In genomic region chr15:25400276-25400675, GRCm38 (mm10) we compare ENCODE assay signal across 16 mouse cellular contexts. TPM values are rescaled to one million over a fixed set of nuclear protein-coding genes. Genes with fewer than 3 reads are reported as not detected.
DNase-seq lines count a peak whose midpoint lies in the region; ATAC-seq lines count a peak whose summit lies in the region.
"Had no signal": no experiment of that assay in that cellular context is flagged by ENCODE, and none has a peak within 500 bp of the region (broad histone marks: within the 10 kb centered on the region; RNA-seq: fewer than 3 reads in every experiment).

No protein-coding gene starts in this region.

- H3K4me1 ChIP-seq in midbrain, embryonic 11.5 days (ENCODE audit: control insufficient read depth, insufficient read depth, low read length), result peaks cover 2% of the 10 kb centered on the region; the same call in 1 of the 2 replicates
- peaks cover 71% of the 10 kb centered on the region for H3K4me1 ChIP-seq in midbrain, embryonic 16.5 days (ENCODE audit: control insufficient read depth, insufficient read depth, low read length)
- no peaks in the 10 kb centered on the region for H3K4me1 ChIP-seq in kidney, embryonic 15.5 days
- H3K4me1 ChIP-seq: heart, embryonic 13.5 days; intestine, embryonic 15.5 days had no signal

- no peak overlapping the region for H3K4me2 ChIP-seq in midbrain, embryonic 11.5 days
- H3K4me2 ChIP-seq in midbrain, embryonic 16.5 days (ENCODE audit: low read length), result no peak overlapping the region
- no peak overlapping the region for H3K4me2 ChIP-seq in kidney, embryonic 15.5 days
- H3K4me2 ChIP-seq: heart, embryonic 13.5 days; intestine, embryonic 15.5 days had no signal

- 0 out of 2 replicates have a peak, but pooled peaks have one; percentile 13 for ATAC-seq in midbrain, embryonic 11.5 days (ENCODE audit: low FRiP score)
- no peak for ATAC-seq in midbrain, embryonic 16.5 days
- ATAC-seq in kidney, embryonic 15.5 days (replicated peaks; ENCODE audit: low FRiP score), result no peak
- ATAC-seq: forebrain, postnatal 0 days; intestine, embryonic 15.5 days had no signal

- no peak overlapping the region for H3K27ac ChIP-seq in midbrain, embryonic 11.5 days (ENCODE audit: low read depth, low read length)
- no peak overlapping the region for H3K27ac ChIP-seq in midbrain, embryonic 16.5 days (ENCODE audit: low read length)
- H3K27ac ChIP-seq in kidney, embryonic 15.5 days, result no peak overlapping the region
- H3K27ac ChIP-seq: heart, embryonic 13.5 days; intestine, embryonic 15.5 days had no signal

- no peak overlapping the region for H3K4me3 ChIP-seq in midbrain, embryonic 11.5 days (ENCODE audit: low read depth, low read length)
- no peak overlapping the region for H3K4me3 ChIP-seq in midbrain, embryonic 16.5 days (ENCODE audit: low read depth, low read length)
- no peak overlapping the region for H3K4me3 ChIP-seq in kidney, embryonic 15.5 days (replicated peaks)
- H3K4me3 ChIP-seq: heart, embryonic 13.5 days; intestine, embryonic 15.5 days had no signal

- intact Hi-C loops in heart, postnatal 25 days (cut with DNase I), result no loop called here

- H3K27me3 ChIP-seq in midbrain, embryonic 11.5 days (ENCODE audit: control insufficient read depth, insufficient read depth, low read length), result no peaks in the 10 kb centered on the region
- H3K27me3 ChIP-seq in midbrain, embryonic 16.5 days (ENCODE audit: control insufficient read depth, insufficient read depth, low read depth, low read length), result no peaks in the 10 kb centered on the region
- H3K27me3 ChIP-seq in kidney, embryonic 15.5 days, result no peaks in the 10 kb centered on the region
- H3K27me3 ChIP-seq: CH12.LX; heart, embryonic 13.5 days; intestine, embryonic 15.5 days had no signal

- peak; percentile 2 for DNase-seq in heart, adult 11 months
- no peak for DNase-seq in heart, postnatal 25 days (ENCODE audit: low spot score)
- DNase-seq in midbrain, embryonic 11.5 days (ENCODE audit: low spot score, missing footprints), result no peak
- peak; percentile 23 for DNase-seq in NIH3T3 (ENCODE audit: low read depth)
- DNase-seq: adrenal gland, adult 8-10 months; adrenal gland, postnatal 36 days; cerebellum, adult 2 months; cerebellum, postnatal 10 days; forebrain, postnatal 0 days; gastrocnemius, postnatal 25 days; heart, postnatal 4 days had no signal

- WGBS in midbrain, embryonic 11.5 days, result 91% methylated on average over 8 of the region's 8 CpGs
- 72% methylated on average over 8 of the region's 8 CpGs for WGBS in midbrain, embryonic 16.5 days
- 86% methylated on average over 8 of the region's 8 CpGs for WGBS in kidney, embryonic 15.5 days

- H3K36me3 ChIP-seq in midbrain, embryonic 11.5 days (ENCODE audit: control insufficient read depth, insufficient read depth, low read length), result peaks cover 12% of the 10 kb centered on the region
- peaks cover 10% of the 10 kb centered on the region; the same call in 1 of the 2 replicates for H3K36me3 ChIP-seq in midbrain, embryonic 16.5 days (ENCODE audit: control insufficient read depth, insufficient read depth, low read length)
- H3K36me3 ChIP-seq in kidney, embryonic 15.5 days, result peaks cover 21% of the 10 kb centered on the region
- H3K36me3 ChIP-seq: heart, embryonic 13.5 days; intestine, embryonic 15.5 days had no signal

- H3K9ac ChIP-seq in midbrain, embryonic 11.5 days (ENCODE audit: low read length), result no peak overlapping the region
- no peak overlapping the region for H3K9ac ChIP-seq in midbrain, embryonic 16.5 days (ENCODE audit: low read depth, low read length)
- no peak overlapping the region for H3K9ac ChIP-seq in kidney, embryonic 15.5 days
- H3K9ac ChIP-seq: forebrain, postnatal 0 days; heart, embryonic 13.5 days; intestine, embryonic 15.5 days had no signal

- H3K9me3 ChIP-seq in midbrain, embryonic 11.5 days (ENCODE audit: control insufficient read depth, low read length), result no peaks in the 10 kb centered on the region
- H3K9me3 ChIP-seq in midbrain, embryonic 16.5 days (replicated peaks; ENCODE audit: control insufficient read depth, low read length, poor library complexity, severe bottlenecking), result no peaks in the 10 kb centered on the region
- no peaks in the 10 kb centered on the region for H3K9me3 ChIP-seq in kidney, embryonic 15.5 days (replicated peaks)
- H3K9me3 ChIP-seq: heart, embryonic 13.5 days; intestine, embryonic 15.5 days had no signal

RNA-seq across cellular contexts. Expression of gene Basp1, which starts 13.3 kb away (rescaled TPM):
- 1 to 10 TPM; 2.3 to 2.4 TPM for total RNA-seq in heart, postnatal 25 days (2021)
- 186 and 217 TPM in 2 replicates for polyA plus RNA-seq in midbrain, embryonic 11.5 days (2014; fragmentation: Nextera tagmentation; extraction: Ambion mirVana)
- polyA plus RNA-seq in midbrain, embryonic 16.5 days (2015; fragmentation: Nextera tagmentation; extraction: Ambion mirVana), result 213 and 240 TPM in 2 replicates
- polyA plus RNA-seq in kidney, embryonic 15.5 days (2015; fragmentation: Nextera tagmentation; extraction: Ambion mirVana), result 26.1 and 29.5 TPM in 2 replicates

Comparison
In these comparisons a context has a peak if more than half of its experiments do, and no peak if none do; other contexts are left out.
1. DNase-seq: peak in heart, adult 11 months (single experiment) and NIH3T3 (single experiment); none in heart, postnatal 25 days (single experiment) and midbrain, embryonic 11.5 days (single experiment).